Mouse (Mus musculus): ENCODE measurements at regions not wholly inside any gene's neighbourhood (a gene's known extent, or its start where the extent isn't known, plus 50 kb on each side); places are given as distances from the start of the nearest gene placed in this dataset.
A peak's percentile ranks its signal among the peaks of the same experiment; 100 is the strongest.

GRCm38 (mm10) chr1:83728810-83729209 lies 320.8 kb upstream of the Sphkap start:
- DNase-seq (ENCODE audit: extremely low spot score, low read depth, low spot score): no peak

- DNase-seq (ENCODE audit: extremely low spot score, low read depth, low spot score): no peak
Observed at GRCm38 (mm10) chr1:83727938-83728337, 319.9 kb upstream of the Sphkap start.

- DNase-seq (ENCODE audit: extremely low spot score, low read depth, low spot score): peak; percentile 86
Observed at GRCm38 (mm10) chr1:83727215-83727614, 319.2 kb upstream of the Sphkap start.

GRCm38 (mm10) chr1:83723096-83723495 lies 315.1 kb upstream of the Sphkap start:
- DNase-seq (ENCODE audit: extremely low spot score, low read depth, low spot score): no peak

GRCm38 (mm10) chr1:83720166-83720565 lies 312.2 kb upstream of the Sphkap start:
- DNase-seq (ENCODE audit: extremely low spot score, low read depth, low spot score): no peak

GRCm38 (mm10) chr1:83717056-83717455 lies 309.1 kb upstream of the Sphkap start:
- no peak for DNase-seq (ENCODE audit: extremely low spot score, low read depth, low spot score)

GRCm38 (mm10) chr1:83701696-83702404 lies 293.9 kb upstream of the Sphkap start:
- DNase-seq (ENCODE audit: extremely low spot score, low read depth, low spot score): no peak

GRCm38 (mm10) chr1:83697422-83697821 lies 289.4 kb upstream of the Sphkap start:
- DNase-seq (ENCODE audit: extremely low spot score, low read depth, low spot score): no peak

GRCm38 (mm10) chr1:83685221-83685620 lies 277.2 kb upstream of the Sphkap start:
- no peak for DNase-seq (ENCODE audit: extremely low spot score, low read depth, low spot score)

- DNase-seq (ENCODE audit: extremely low spot score, low read depth, low spot score): no peak
Observed at GRCm38 (mm10) chr1:83665326-83665725, 257.3 kb upstream of the Sphkap start.

GRCm38 (mm10) chr1:83661808-83662802 lies 254.1 kb upstream of the Sphkap start:
- DNase-seq (ENCODE audit: extremely low spot score, low read depth, low spot score): no peak

GRCm38 (mm10) chr1:83653661-83654060 lies 245.7 kb upstream of the Sphkap start:
- no peak for DNase-seq (ENCODE audit: extremely low spot score, low read depth, low spot score)

- DNase-seq (ENCODE audit: extremely low spot score, low read depth, low spot score): no peak
Observed at GRCm38 (mm10) chr1:83645606-83646005, 237.6 kb upstream of the Sphkap start.

- DNase-seq (ENCODE audit: extremely low spot score, low read depth, low spot score): no peak
Observed at GRCm38 (mm10) chr1:83642656-83643055, 234.7 kb upstream of the Sphkap start.

GRCm38 (mm10) chr1:83636051-83636450 lies 228.1 kb upstream of the Sphkap start:
- no peak for DNase-seq (ENCODE audit: extremely low spot score, low read depth, low spot score)

- no peak for DNase-seq (ENCODE audit: extremely low spot score, low read depth, low spot score)
Observed at GRCm38 (mm10) chr1:83631798-83632197, 223.8 kb upstream of the Sphkap start.

- no peak for DNase-seq (ENCODE audit: extremely low spot score, low read depth, low spot score)
Observed at GRCm38 (mm10) chr1:83631394-83631793, 223.4 kb upstream of the Sphkap start.

GRCm38 (mm10) chr1:83587258-83587657 lies 179.3 kb upstream of the Sphkap start:
- no peak for DNase-seq (ENCODE audit: extremely low spot score, low read depth, low spot score)

GRCm38 (mm10) chr1:83583041-83583440 lies 175.0 kb upstream of the Sphkap start:
- DNase-seq (ENCODE audit: extremely low spot score, low read depth, low spot score): no peak

GRCm38 (mm10) chr1:83569991-83570390 lies 162.0 kb upstream of the Sphkap start:
- DNase-seq (ENCODE audit: extremely low spot score, low read depth, low spot score): no peak

GRCm38 (mm10) chr1:83568746-83569145 lies 160.7 kb upstream of the Sphkap start:
- DNase-seq (ENCODE audit: extremely low spot score, low read depth, low spot score): no peak

- DNase-seq (ENCODE audit: extremely low spot score, low read depth, low spot score): no peak
Observed at GRCm38 (mm10) chr1:83551617-83552016, 143.6 kb upstream of the Sphkap start.

Measured in hindlimb bud, embryonic 11.5 days (tissue).